Mouse (Mus musculus): ENCODE data around the gene Syt13.

DNA sequence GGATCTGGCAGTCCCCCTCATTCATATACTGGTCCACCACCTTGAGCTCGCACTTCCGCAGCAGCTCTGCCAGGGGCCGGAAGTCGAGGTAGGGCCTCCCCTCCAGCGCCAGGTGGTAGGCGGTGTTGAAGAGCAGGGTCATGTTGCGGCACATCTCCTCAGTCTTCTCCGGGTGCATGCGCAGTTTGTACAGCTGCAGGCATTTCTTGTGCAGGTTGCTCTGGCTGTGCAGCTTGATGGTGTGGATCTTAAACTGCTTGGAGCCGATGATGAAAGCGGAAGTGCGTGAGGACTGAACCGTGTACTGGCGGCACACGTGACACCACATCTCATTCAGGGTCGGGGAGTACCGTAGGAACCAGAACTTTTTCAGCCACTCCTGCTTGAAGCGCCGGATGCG lies 58.7 kb downstream of the Syt13 start:
- TF ChIP-seq CTCF (IDR thresholded peaks at IDR 0.05; ENCODE audit: low read depth) (no peak), EP300 (IDR thresholded peaks at IDR 0.05; ENCODE audit: low read depth) (no peak)

Data from heart, postnatal 0 days (tissue).